Mouse (Mus musculus): ENCODE measurements at regions not wholly inside any gene's neighbourhood (a gene's known extent, or its start where the extent isn't known, plus 50 kb on each side); places are given as distances from the start of the nearest gene placed in this dataset.

GRCm38 (mm10) chr3:11481676-11482075 is 1146.2 kb upstream of the Gm38303 start:
- ChIA-PET CTCF (no interaction called here), POLR2A (interaction anchor here in 1 of 4 experiments (0.6 kb wide), 1 partner anchor 1837 kb away, joined by 3 read pairs; no protein-coding TSS in a partner anchor)

- POLR2A ChIA-PET, result no interaction called here
- CTCF ChIA-PET, result no interaction called here
These were observed 1121.4 kb upstream of the Gm38303 start for GRCm38 (mm10) chr3:11456855-11457254.

GRCm38 (mm10) chr3:11456213-11456612 is 1120.7 kb upstream of the Gm38303 start:
- POLR2A ChIA-PET, result no interaction called here
- CTCF ChIA-PET, result no interaction called here

Data from embryonic stem cell, embryonic (primary cell).